Mouse (Mus musculus): ENCODE data around the gene Unc93a2. TPM values are rescaled to one million over a fixed set of nuclear protein-coding genes. Genes with fewer than 3 reads are reported as not detected.
"Not testable (repeated sequence)": the region's sequence is repeated elsewhere in the genome, so short reads cannot be mapped to it uniquely, and the experiment has no call there.

The Unc93a2 gene
- not detected in 2 replicates for polyA plus RNA-seq (2014; fragmentation: Nextera tagmentation; extraction: Ambion mirVana)

DNA sequence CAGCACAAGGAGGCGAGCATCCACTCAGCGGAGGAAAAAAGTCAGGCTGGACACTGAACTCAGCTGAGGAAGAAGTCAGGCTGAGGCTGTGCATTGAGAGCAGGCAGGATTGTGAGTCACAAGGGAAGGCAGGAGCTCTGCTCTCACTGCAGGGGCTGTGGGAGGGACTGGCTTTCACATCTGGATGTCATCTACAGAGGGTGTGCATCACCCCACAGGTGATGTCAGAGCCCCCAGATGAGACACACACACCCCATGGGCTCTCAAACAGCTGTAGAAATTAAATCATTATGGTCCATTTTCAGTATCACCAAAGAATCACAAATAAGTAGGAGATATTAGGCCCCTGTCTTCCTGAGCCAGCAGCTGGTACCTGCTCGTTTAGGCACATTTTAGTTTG lies at the start of gene Unc93a2:
Gene Unc93a2 (minus strand): TSS at position 101 of the 400 bp plus-strand sequence.
- H3K36me3 ChIP-seq (ENCODE audit: control insufficient read depth, insufficient read depth, low read length); H3K27me3 ChIP-seq (ENCODE audit: control insufficient read depth, insufficient read depth, low read length); H3K9ac ChIP-seq (ENCODE audit: low read length); H3K4me3 ChIP-seq (ENCODE audit: low read depth, low read length); H3K27ac ChIP-seq (ENCODE audit: low read depth, low read length); ATAC-seq (ENCODE audit: insufficient read depth, low FRiP score, low TSS enrichment); H3K4me1 ChIP-seq (ENCODE audit: control insufficient read depth, insufficient read depth, low read length); H3K9me3 ChIP-seq (ENCODE audit: control insufficient read depth, low read length); DNase-seq (ENCODE audit: low spot score); H3K4me2 ChIP-seq (ENCODE audit: low read depth): not testable (repeated sequence)
- WGBS, result 83% methylated on average over 3 of the region's 3 CpGs

DNA sequence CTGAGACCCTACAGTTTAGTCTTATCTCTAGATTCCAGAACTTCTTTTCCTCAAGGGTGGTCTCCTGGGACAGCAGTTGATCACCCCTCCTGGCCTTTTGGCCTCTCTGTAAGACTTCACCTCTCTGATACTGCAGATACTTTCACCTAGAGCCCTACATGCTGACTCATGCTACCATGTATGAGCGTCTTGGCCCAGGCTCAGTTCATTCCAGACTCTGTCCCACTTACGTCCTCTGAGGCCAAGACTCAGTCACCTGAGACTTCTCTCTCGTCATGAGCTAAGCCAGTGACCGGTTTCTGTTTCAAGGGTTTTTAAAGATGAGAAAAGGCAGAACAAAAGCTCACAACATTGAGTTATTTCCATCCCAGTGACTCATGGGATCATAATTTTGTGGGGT lies 48.9 kb upstream of the Unc93a2 start:
- H3K36me3 ChIP-seq (ENCODE audit: control insufficient read depth, insufficient read depth, low read length); H3K9me3 ChIP-seq (ENCODE audit: control insufficient read depth, low read length); H3K9ac ChIP-seq (ENCODE audit: low read length); H3K4me2 ChIP-seq (ENCODE audit: low read depth); H3K27me3 ChIP-seq (ENCODE audit: control insufficient read depth, insufficient read depth, low read length); ATAC-seq (ENCODE audit: insufficient read depth, low FRiP score, low TSS enrichment); DNase-seq (ENCODE audit: low spot score); H3K27ac ChIP-seq (ENCODE audit: low read depth, low read length); H3K4me3 ChIP-seq (ENCODE audit: low read depth, low read length); H3K4me1 ChIP-seq (ENCODE audit: control insufficient read depth, insufficient read depth, low read length): not testable (repeated sequence)
- WGBS, result 86% methylated on average over 4 of the region's 4 CpGs

DNA sequence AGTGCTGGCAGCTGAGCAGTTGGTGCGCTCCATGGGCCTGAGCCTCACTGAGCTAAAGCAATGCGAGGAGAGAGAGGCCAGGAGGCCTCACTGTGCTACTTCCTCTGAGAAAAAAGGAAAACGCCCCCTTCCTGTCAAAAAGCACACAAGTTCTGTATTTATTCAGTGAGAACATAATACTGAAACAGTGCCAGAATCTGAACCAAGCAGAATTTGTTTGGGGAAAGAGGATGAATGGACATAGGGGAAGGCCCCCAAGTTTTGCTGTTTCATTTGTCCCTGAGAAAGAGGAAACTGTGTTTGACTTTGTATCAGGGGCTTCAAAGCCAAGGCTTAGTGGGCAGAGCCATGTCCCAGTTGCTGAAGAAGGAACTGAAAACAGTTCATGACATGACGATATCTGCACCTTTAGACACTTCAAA lies 45.0 kb upstream of the Unc93a2 start:
- H3K4me1 ChIP-seq (ENCODE audit: control insufficient read depth, insufficient read depth, low read length); H3K27me3 ChIP-seq (ENCODE audit: control insufficient read depth, insufficient read depth, low read length); DNase-seq (ENCODE audit: low spot score); ATAC-seq (ENCODE audit: insufficient read depth, low FRiP score, low TSS enrichment); H3K9me3 ChIP-seq (ENCODE audit: control insufficient read depth, low read length); H3K4me2 ChIP-seq (ENCODE audit: low read depth); H3K36me3 ChIP-seq (ENCODE audit: control insufficient read depth, insufficient read depth, low read length); H3K27ac ChIP-seq (ENCODE audit: low read depth, low read length); H3K4me3 ChIP-seq (ENCODE audit: low read depth, low read length); H3K9ac ChIP-seq (ENCODE audit: low read length): not testable (repeated sequence)
- 82% methylated on average over 4 of the region's 4 CpGs for WGBS

GRCm38 (mm10) chr17:7420191-7420973 lies 35.1 kb upstream of the Unc93a2 start:
- 15% methylated on average over 2 of the region's 3 CpGs for WGBS
- ATAC-seq (ENCODE audit: insufficient read depth, low FRiP score, low TSS enrichment) (peak; percentile 65; the same call in 1 of the 2 replicates), DNase-seq (ENCODE audit: low spot score) (peak; percentile 9)
- not testable (repeated sequence) for H3K27ac ChIP-seq (ENCODE audit: low read depth, low read length); H3K4me3 ChIP-seq (ENCODE audit: low read depth, low read length); H3K9ac ChIP-seq (ENCODE audit: low read length); H3K4me2 ChIP-seq (ENCODE audit: low read depth); H3K27me3 ChIP-seq (ENCODE audit: control insufficient read depth, insufficient read depth, low read length); H3K36me3 ChIP-seq (ENCODE audit: control insufficient read depth, insufficient read depth, low read length); H3K4me1 ChIP-seq (ENCODE audit: control insufficient read depth, insufficient read depth, low read length); H3K9me3 ChIP-seq (ENCODE audit: control insufficient read depth, low read length)

GRCm38 (mm10) chr17:7414601-7415310 lies 29.5 kb upstream of the Unc93a2 start:
- H3K27ac ChIP-seq (ENCODE audit: low read depth, low read length); H3K4me3 ChIP-seq (ENCODE audit: low read depth, low read length); H3K4me1 ChIP-seq (ENCODE audit: control insufficient read depth, insufficient read depth, low read length); H3K36me3 ChIP-seq (ENCODE audit: control insufficient read depth, insufficient read depth, low read length); H3K9ac ChIP-seq (ENCODE audit: low read length); H3K27me3 ChIP-seq (ENCODE audit: control insufficient read depth, insufficient read depth, low read length); ATAC-seq (ENCODE audit: insufficient read depth, low FRiP score, low TSS enrichment); DNase-seq (ENCODE audit: low spot score); H3K4me2 ChIP-seq (ENCODE audit: low read depth); H3K9me3 ChIP-seq (ENCODE audit: control insufficient read depth, low read length): not testable (repeated sequence)
- 86% methylated on average over 7 of the region's 9 CpGs for WGBS

- WGBS, result 83% methylated on average over 8 of the region's 8 CpGs
- H3K27me3 ChIP-seq (ENCODE audit: control insufficient read depth, insufficient read depth, low read length); H3K4me2 ChIP-seq (ENCODE audit: low read depth); H3K9ac ChIP-seq (ENCODE audit: low read length); ATAC-seq (ENCODE audit: insufficient read depth, low FRiP score, low TSS enrichment); H3K27ac ChIP-seq (ENCODE audit: low read depth, low read length); H3K36me3 ChIP-seq (ENCODE audit: control insufficient read depth, insufficient read depth, low read length); DNase-seq (ENCODE audit: low spot score); H3K4me1 ChIP-seq (ENCODE audit: control insufficient read depth, insufficient read depth, low read length); H3K4me3 ChIP-seq (ENCODE audit: low read depth, low read length); H3K9me3 ChIP-seq (ENCODE audit: control insufficient read depth, low read length): not testable (repeated sequence)
These were observed 28.1 kb upstream of the Unc93a2 start for GRCm38 (mm10) chr17:7413336-7413735.

- H3K4me2 ChIP-seq (ENCODE audit: low read depth); H3K27ac ChIP-seq (ENCODE audit: low read depth, low read length); H3K36me3 ChIP-seq (ENCODE audit: control insufficient read depth, insufficient read depth, low read length); H3K9ac ChIP-seq (ENCODE audit: low read length); DNase-seq (ENCODE audit: low spot score); H3K4me1 ChIP-seq (ENCODE audit: control insufficient read depth, insufficient read depth, low read length); H3K4me3 ChIP-seq (ENCODE audit: low read depth, low read length); H3K27me3 ChIP-seq (ENCODE audit: control insufficient read depth, insufficient read depth, low read length); ATAC-seq (ENCODE audit: insufficient read depth, low FRiP score, low TSS enrichment); H3K9me3 ChIP-seq (ENCODE audit: control insufficient read depth, low read length): not testable (repeated sequence)
- 82% methylated on average over 6 of the region's 6 CpGs for WGBS
These were observed 14.5 kb upstream of the Unc93a2 start for GRCm38 (mm10) chr17:7399770-7400169.

- not testable (repeated sequence) for H3K27ac ChIP-seq (ENCODE audit: low read depth, low read length); H3K36me3 ChIP-seq (ENCODE audit: control insufficient read depth, insufficient read depth, low read length); H3K4me2 ChIP-seq (ENCODE audit: low read depth); H3K27me3 ChIP-seq (ENCODE audit: control insufficient read depth, insufficient read depth, low read length); H3K9me3 ChIP-seq (ENCODE audit: control insufficient read depth, low read length); ATAC-seq (ENCODE audit: insufficient read depth, low FRiP score, low TSS enrichment); DNase-seq (ENCODE audit: low spot score); H3K4me3 ChIP-seq (ENCODE audit: low read depth, low read length); H3K4me1 ChIP-seq (ENCODE audit: control insufficient read depth, insufficient read depth, low read length); H3K9ac ChIP-seq (ENCODE audit: low read length)
- WGBS, result 88% methylated on average over 6 of the region's 6 CpGs
These were observed 13.1 kb upstream of the Unc93a2 start for GRCm38 (mm10) chr17:7398198-7398847.
